Mouse (Mus musculus) spleen, adult 2 months (tissue): ENCODE data around the gene Ccdc130.

Experiments
- CTCF ChIP-seq: fragments of 200-500 bp; IDR thresholded peaks from 2 replicates; pipeline ENCODE4 v1.5.1; 2011; ENCODE audit warnings: mild to moderate bottlenecking, inconsistent platforms; ENCODE audit not compliant: insufficient read depth, insufficient read length, insufficient replicate concordance; ENCODE audit errors: extremely low read depth
- POLR2A ChIP-seq: fragments of 200-500 bp; IDR thresholded peaks from 2 replicates; pipeline ENCODE4 v1.6.1; 2011; ENCODE audit warnings: low read depth, low read length, inconsistent platforms

GRCm38 (mm10) chr8:84297029-84297785 lies 27.0 kb upstream of the Ccdc130 start:
- no peak for TF ChIP-seq POLR2A
- no peak for TF ChIP-seq CTCF
